Mouse (Mus musculus) lung, embryonic 16.5 days (tissue): ENCODE measurements around the gene Pde6b. TPM values are rescaled to one million over a fixed set of nuclear protein-coding genes. Genes with fewer than 3 reads are reported as not detected.

ENCODE experiments used
- ATAC-seq: fragments of 200-750 bp; cut with Nextera tagmentation; 2 replicates; pipeline ENCODE4 v1.8.0; 2017; ENCODE audit warnings: low read depth, mild to moderate bottlenecking, moderate library complexity
- H3K27ac ChIP-seq: fragments of 300-500 bp; sonication (generic); 2 replicates; pipeline ENCODE4 v1.5.1; 2014; ENCODE audit warnings: mild to moderate bottlenecking, control low read depth, low read length
- H3K27me3 ChIP-seq: fragments of 300-500 bp; sonication (generic); 2 replicates; pipeline ENCODE4 v1.6.1; 2014; ENCODE audit warnings: low read depth, low read length, mixed read lengths; ENCODE audit not compliant: control insufficient read depth, insufficient read depth
- H3K36me3 ChIP-seq: fragments of 300-500 bp; sonication (generic); 2 replicates; pipeline ENCODE4 v1.6.1; 2014; ENCODE audit warnings: low read length; ENCODE audit not compliant: control insufficient read depth, insufficient read depth
- H3K4me1 ChIP-seq: fragments of 300-500 bp; sonication (generic); replicated peaks from 2 replicates; pipeline ENCODE4 v1.6.1; 2014; ENCODE audit warnings: low read length, mixed read lengths; ENCODE audit not compliant: control insufficient read depth, insufficient read depth
- H3K4me2 ChIP-seq: fragments of 300-500 bp; sonication (generic); 2 replicates; pipeline ENCODE4 v1.6.1; 2014; ENCODE audit warnings: low read depth, low read length, control low read depth
- H3K4me3 ChIP-seq: fragments of 300-500 bp; sonication (generic); 2 replicates; pipeline ENCODE4 v1.5.1; 2014; ENCODE audit warnings: mild to moderate bottlenecking, low read length, control low read depth
- H3K9ac ChIP-seq: fragments of 300-500 bp; sonication (generic); 2 replicates; pipeline ENCODE4 v1.6.1; 2014; ENCODE audit warnings: low read length, control low read depth
- H3K9me3 ChIP-seq: fragments of 300-500 bp; sonication (generic); 2 replicates; pipeline ENCODE4 v1.6.1; 2016; ENCODE audit warnings: low read length; ENCODE audit not compliant: control insufficient read depth
- WGBS: fragments of 180-500 bp; shearing (Covaris S2); extraction: QIAGEN DNeasy Blood & Tissue Kit; methylation state at CpG from one replicate; pipeline ENCODE4 v1.1.7; 2014; 5-methylcytosine and 5-hydroxymethylcytosine counted together
- polyA plus RNA-seq: library from polyadenylated mRNA; unstranded; fragments of >200 nt; fragmentation: Nextera tagmentation; extraction: Ambion mirVana; gene quantifications from 2 replicates; pipeline ENCODE4 v1.2.1, GENCODE M21; 2015

The Pde6b gene
- polyA plus RNA-seq, 1 experiment from 2014 or later = 0.50 TPM

- Histone ChIP-seq H3K4me1 (peaks cover 9% of the 10 kb centered on the region), H3K9me3 (no peaks in the 10 kb centered on the region), H3K4me2 (no peak overlapping the region), H3K4me3 (no peak overlapping the region), H3K27ac (no peak overlapping the region), H3K36me3 (no peaks in the 10 kb centered on the region), H3K27me3 (peaks cover 38% of the 10 kb centered on the region), H3K9ac (no peak overlapping the region)
- ATAC-seq = no peak
- WGBS = 32% methylated on average over 3 of the region's 3 CpGs
Measured at GRCm38 (mm10) chr5:108362330-108362729, 25.9 kb upstream of the Pde6b start.

- Histone ChIP-seq H3K9ac (peak overlapping the region; percentile 57), H3K4me1 (peaks cover 22% of the 10 kb centered on the region), H3K27ac (no peak overlapping the region), H3K4me2 (peak overlapping the region; percentile 97), H3K9me3 (no peaks in the 10 kb centered on the region), H3K4me3 (peak overlapping the region; percentile 57), H3K36me3 (no peaks in the 10 kb centered on the region), H3K27me3 (peaks cover 74% of the 10 kb centered on the region)
- peak; percentile 32 for ATAC-seq
- WGBS = 2% methylated on average over 57 of the region's 60 CpGs
Measured at GRCm38 (mm10) chr5:108366328-108366983, 21.7 kb upstream of the Pde6b start.

- Histone ChIP-seq H3K4me3 (peak overlapping the region; percentile 57), H3K9ac (peak overlapping the region; percentile 57), H3K27ac (no peak overlapping the region), H3K4me1 (peaks cover 22% of the 10 kb centered on the region), H3K9me3 (no peaks in the 10 kb centered on the region), H3K27me3 (peaks cover 78% of the 10 kb centered on the region), H3K4me2 (peak overlapping the region; percentile 97), H3K36me3 (no peaks in the 10 kb centered on the region)
- ATAC-seq = peak; percentile 71
- WGBS = under 1% methylated on average over 62 of the region's 100 CpGs
Measured at GRCm38 (mm10) chr5:108366984-108367841, 21.0 kb upstream of the Pde6b start.

- H3K36me3 ChIP-seq = no peaks in the 10 kb centered on the region
- H3K9me3 ChIP-seq = no peaks in the 10 kb centered on the region
- H3K9ac ChIP-seq = peak within 1 kb of the TSS; percentile 57
- H3K4me1 ChIP-seq = peaks cover 22% of the 10 kb centered on the region
- under 1% methylated on average over 14 of the region's 36 CpGs for WGBS
- H3K4me2 ChIP-seq = peak within 1 kb of the TSS; percentile 97
- no peak within 1 kb of the TSS for H3K27ac ChIP-seq
- ATAC-seq = 0 out of 2 replicates have a peak, but pooled peaks have one; percentile 27
- H3K27me3 ChIP-seq = peaks cover 78% of the 10 kb centered on the region
- H3K4me3 ChIP-seq = peak within 1 kb of the TSS; percentile 57
Measured at GRCm38 (mm10) chr5:108367871-108368332, 20.3 kb upstream of the Pde6b start, which contains the start of gene Gm42517. TSS of gene Gm42517 (minus strand) at chr5:108367922.

GRCm38 (mm10) chr5:108368446-108368845 is 19.7 kb upstream of the Pde6b start:
- H3K4me1 ChIP-seq = peaks cover 22% of the 10 kb centered on the region
- no peak overlapping the region for H3K27ac ChIP-seq
- H3K36me3 ChIP-seq = no peaks in the 10 kb centered on the region
- H3K9ac ChIP-seq = no peak overlapping the region
- peaks cover 77% of the 10 kb centered on the region for H3K27me3 ChIP-seq
- 10% methylated on average over 6 of the region's 6 CpGs for WGBS
- no peak for ATAC-seq
- H3K4me3 ChIP-seq = peak overlapping the region; percentile 49
- peak overlapping the region; percentile 62 for H3K4me2 ChIP-seq
- H3K9me3 ChIP-seq = no peaks in the 10 kb centered on the region

- Histone ChIP-seq H3K27ac (no peak overlapping the region), H3K4me1 (peaks cover 22% of the 10 kb centered on the region), H3K4me3 (peak overlapping the region; percentile 49), H3K27me3 (peaks cover 77% of the 10 kb centered on the region), H3K36me3 (no peaks in the 10 kb centered on the region), H3K9ac (peak overlapping the region; percentile 0; the same call in 1 of the 2 replicates), H3K4me2 (peak overlapping the region; percentile 62), H3K9me3 (no peaks in the 10 kb centered on the region)
- no peak for ATAC-seq
- WGBS = under 1% methylated on average over 49 of the region's 49 CpGs
Measured at GRCm38 (mm10) chr5:108368851-108369621, 19.2 kb upstream of the Pde6b start.

- Histone ChIP-seq H3K27me3 (peaks cover 69% of the 10 kb centered on the region), H3K27ac (no peak overlapping the region), H3K36me3 (no peaks in the 10 kb centered on the region), H3K4me3 (no peak overlapping the region), H3K4me1 (peaks cover 22% of the 10 kb centered on the region), H3K9ac (no peak overlapping the region), H3K4me2 (no peak overlapping the region), H3K9me3 (no peaks in the 10 kb centered on the region)
- ATAC-seq = no peak
- 2% methylated on average over 6 of the region's 6 CpGs for WGBS
Measured at GRCm38 (mm10) chr5:108369964-108370363, 18.2 kb upstream of the Pde6b start.

GRCm38 (mm10) chr5:108374079-108374478 is 14.1 kb upstream of the Pde6b start:
- H3K9ac ChIP-seq = no peak overlapping the region
- H3K27ac ChIP-seq = no peak overlapping the region
- no peaks in the 10 kb centered on the region for H3K9me3 ChIP-seq
- H3K4me3 ChIP-seq = no peak overlapping the region
- 61% methylated on average over 5 of the region's 5 CpGs for WGBS
- H3K36me3 ChIP-seq = no peaks in the 10 kb centered on the region
- no peak for ATAC-seq
- H3K27me3 ChIP-seq = peaks cover 29% of the 10 kb centered on the region
- H3K4me2 ChIP-seq = no peak overlapping the region
- H3K4me1 ChIP-seq = no peaks in the 10 kb centered on the region; the same call in 1 of the 2 replicates
